Mouse (Mus musculus): ENCODE results near the gene Galntl6. TPM values are rescaled to one million over a fixed set of nuclear protein-coding genes. Genes with fewer than 3 reads are reported as not detected.

The Galntl6 gene
- total and polyA plus RNA-seq, 2 experiments from 2014 or later = 17.5 to 24.3 TPM

- Histone ChIP-seq H3K36me3 (ENCODE audit: insufficient read depth, low read length) (no peaks in the 10 kb centered on the region), H3K27ac (ENCODE audit: low read depth, low read length) (no peak overlapping the region)
Measured at GRCm38 (mm10) chr8:57849074-57849473, 1063.4 kb downstream of the Galntl6 start.

GRCm38 (mm10) chr8:57843461-57843860, 1069.0 kb downstream of the Galntl6 start:
- no peak overlapping the region for H3K4me3 ChIP-seq (ENCODE audit: low read depth, low read length)
- no peak for ATAC-seq (ENCODE audit: low FRiP score)
- no peaks in the 10 kb centered on the region for H3K27me3 ChIP-seq (ENCODE audit: insufficient read depth, low read length)
- WGBS = 42% methylated on average over 5 of the region's 5 CpGs
- H3K36me3 ChIP-seq (ENCODE audit: insufficient read depth, low read length) = no peaks in the 10 kb centered on the region
- no peak overlapping the region for H3K27ac ChIP-seq (ENCODE audit: low read depth, low read length)
- H3K9ac ChIP-seq (replicated peaks; ENCODE audit: low read length, poor library complexity, severe bottlenecking) = no peak overlapping the region
- no peak for TF ChIP-seq CTCF (IDR thresholded peaks at IDR 0.05)
- H3K4me1 ChIP-seq (ENCODE audit: insufficient read depth, low read length) = no peaks in the 10 kb centered on the region
- no peak overlapping the region for H3K4me2 ChIP-seq (ENCODE audit: low read depth, low read length, poor library complexity, severe bottlenecking)
- H3K9me3 ChIP-seq (ENCODE audit: low read length) = no peaks in the 10 kb centered on the region
- DNase-seq (ENCODE audit: low spot score) = no peak

More at GRCm38 (mm10) chr8:57849074-57849473, 1063.4 kb downstream of the Galntl6 start:
- no peak overlapping the region for H3K4me2 ChIP-seq (ENCODE audit: low read depth, low read length, poor library complexity, severe bottlenecking)
- ATAC-seq (ENCODE audit: low FRiP score) (no peak), DNase-seq (ENCODE audit: low spot score) (no peak)
- no peak for TF ChIP-seq CTCF (IDR thresholded peaks at IDR 0.05)
- H3K9me3 ChIP-seq (ENCODE audit: low read length) = no peaks in the 10 kb centered on the region
- no peaks in the 10 kb centered on the region for H3K4me1 ChIP-seq (ENCODE audit: insufficient read depth, low read length)
- H3K9ac ChIP-seq (replicated peaks; ENCODE audit: low read length, poor library complexity, severe bottlenecking) = no peak overlapping the region
- H3K27me3 ChIP-seq (ENCODE audit: insufficient read depth, low read length) = no peaks in the 10 kb centered on the region
- H3K4me3 ChIP-seq (ENCODE audit: low read depth, low read length) = no peak overlapping the region

- Histone ChIP-seq H3K36me3 (ENCODE audit: insufficient read depth, low read length) (no peaks in the 10 kb centered on the region), H3K9me3 (ENCODE audit: low read length) (no peaks in the 10 kb centered on the region), H3K4me2 (ENCODE audit: low read depth, low read length, poor library complexity, severe bottlenecking) (no peak overlapping the region), H3K4me1 (ENCODE audit: insufficient read depth, low read length) (no peaks in the 10 kb centered on the region), H3K9ac (replicated peaks; ENCODE audit: low read length, poor library complexity, severe bottlenecking) (no peak overlapping the region), H3K27ac (ENCODE audit: low read depth, low read length) (no peak overlapping the region), H3K27me3 (ENCODE audit: insufficient read depth, low read length) (no peaks in the 10 kb centered on the region), H3K4me3 (ENCODE audit: low read depth, low read length) (no peak overlapping the region)
- 47% methylated on average over 13 of the region's 13 CpGs for WGBS
- no peak for TF ChIP-seq CTCF (IDR thresholded peaks at IDR 0.05)
- ATAC-seq (ENCODE audit: low FRiP score) (peak; percentile 31; the same call in 1 of the 2 replicates), DNase-seq (ENCODE audit: low spot score) (peak; percentile 57)
Measured at GRCm38 (mm10) chr8:57842462-57843391, 1069.7 kb downstream of the Galntl6 start.

GRCm38 (mm10) chr8:57841446-57841845, 1071.0 kb downstream of the Galntl6 start:
- DNase-seq (ENCODE audit: low spot score) (no peak), ATAC-seq (ENCODE audit: low FRiP score) (no peak)
- H3K4me2 ChIP-seq (ENCODE audit: low read depth, low read length, poor library complexity, severe bottlenecking) = no peak overlapping the region
- H3K4me1 ChIP-seq (ENCODE audit: insufficient read depth, low read length) = no peaks in the 10 kb centered on the region
- no peak for TF ChIP-seq CTCF (IDR thresholded peaks at IDR 0.05)
- no peak overlapping the region for H3K9ac ChIP-seq (replicated peaks; ENCODE audit: low read length, poor library complexity, severe bottlenecking)
- 87% methylated on average over 4 of the region's 4 CpGs for WGBS
- H3K27me3 ChIP-seq (ENCODE audit: insufficient read depth, low read length) = no peaks in the 10 kb centered on the region
- H3K36me3 ChIP-seq (ENCODE audit: insufficient read depth, low read length) = no peaks in the 10 kb centered on the region
- no peaks in the 10 kb centered on the region for H3K9me3 ChIP-seq (ENCODE audit: low read length)
- H3K4me3 ChIP-seq (ENCODE audit: low read depth, low read length) = no peak overlapping the region
- no peak overlapping the region for H3K27ac ChIP-seq (ENCODE audit: low read depth, low read length)

GRCm38 (mm10) chr8:57837384-57837783, 1075.1 kb downstream of the Galntl6 start:
- no peak for TF ChIP-seq CTCF (IDR thresholded peaks at IDR 0.05)
- H3K4me1 ChIP-seq (ENCODE audit: insufficient read depth, low read length) = no peaks in the 10 kb centered on the region
- DNase-seq (ENCODE audit: low spot score) (no peak), ATAC-seq (ENCODE audit: low FRiP score) (no peak; the same call in 1 of the 2 replicates)
- no peak overlapping the region for H3K4me3 ChIP-seq (ENCODE audit: low read depth, low read length)
- H3K9ac ChIP-seq (replicated peaks; ENCODE audit: low read length, poor library complexity, severe bottlenecking) = no peak overlapping the region
- no peaks in the 10 kb centered on the region for H3K9me3 ChIP-seq (ENCODE audit: low read length)
- H3K27me3 ChIP-seq (ENCODE audit: insufficient read depth, low read length) = no peaks in the 10 kb centered on the region
- H3K36me3 ChIP-seq (ENCODE audit: insufficient read depth, low read length) = no peaks in the 10 kb centered on the region
- peak overlapping the region; percentile 31 for H3K4me2 ChIP-seq (ENCODE audit: low read depth, low read length, poor library complexity, severe bottlenecking)
- H3K27ac ChIP-seq (ENCODE audit: low read depth, low read length) = no peak overlapping the region
- 32% methylated on average over 8 of the region's 8 CpGs for WGBS

DNA sequence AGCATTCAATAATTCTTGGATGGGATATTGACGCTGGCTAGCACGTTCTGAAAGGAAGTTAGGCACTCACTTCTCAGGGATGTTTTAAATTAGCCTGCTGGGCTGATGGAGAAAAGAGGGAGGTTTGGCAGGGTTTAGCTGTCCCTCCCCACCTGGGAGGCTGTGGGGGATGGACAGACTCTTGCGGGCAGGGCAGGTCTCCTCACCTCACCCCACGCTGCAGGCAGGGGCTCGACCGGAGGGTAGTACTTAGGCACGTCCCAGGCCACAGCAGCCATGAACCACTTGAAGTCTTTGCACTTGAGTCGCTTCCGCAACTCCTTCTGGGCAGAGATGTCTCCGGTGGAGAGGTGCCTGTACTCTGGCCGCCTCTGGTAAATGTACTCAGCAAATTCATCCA, 1075.5 kb downstream of the Galntl6 start:
- ATAC-seq (ENCODE audit: low FRiP score) (peak; percentile 27; the same call in 1 of the 2 replicates), DNase-seq (ENCODE audit: low spot score) (no peak)
- H3K9me3 ChIP-seq (ENCODE audit: low read length) = no peaks in the 10 kb centered on the region
- peak overlapping the region; percentile 31 for H3K4me2 ChIP-seq (ENCODE audit: low read depth, low read length, poor library complexity, severe bottlenecking)
- H3K27me3 ChIP-seq (ENCODE audit: insufficient read depth, low read length) = no peaks in the 10 kb centered on the region
- no peak overlapping the region for H3K9ac ChIP-seq (replicated peaks; ENCODE audit: low read length, poor library complexity, severe bottlenecking)
- H3K4me3 ChIP-seq (ENCODE audit: low read depth, low read length) = no peak overlapping the region
- 51% methylated on average over 11 of the region's 11 CpGs for WGBS
- no peak for TF ChIP-seq CTCF (IDR thresholded peaks at IDR 0.05)
- H3K27ac ChIP-seq (ENCODE audit: low read depth, low read length) = no peak overlapping the region
- H3K36me3 ChIP-seq (ENCODE audit: insufficient read depth, low read length) = no peaks in the 10 kb centered on the region
- H3K4me1 ChIP-seq (ENCODE audit: insufficient read depth, low read length) = no peaks in the 10 kb centered on the region
